Mouse (Mus musculus) stomach, postnatal 0 days (tissue): ENCODE measurements around the gene 4933425L06Rik.

Experiments used
- CTCF ChIP-seq: IDR thresholded peaks from 2 replicates; pipeline ENCODE4 v1.5.1; 2016; ENCODE audit warnings: antibody characterized with exemption, low read depth, mild to moderate bottlenecking, moderate library complexity
- EP300 ChIP-seq: optimal IDR thresholded peaks from 2 replicates; pipeline ENCODE3; 2016; ENCODE audit warnings: antibody characterized with exemption

DNA sequence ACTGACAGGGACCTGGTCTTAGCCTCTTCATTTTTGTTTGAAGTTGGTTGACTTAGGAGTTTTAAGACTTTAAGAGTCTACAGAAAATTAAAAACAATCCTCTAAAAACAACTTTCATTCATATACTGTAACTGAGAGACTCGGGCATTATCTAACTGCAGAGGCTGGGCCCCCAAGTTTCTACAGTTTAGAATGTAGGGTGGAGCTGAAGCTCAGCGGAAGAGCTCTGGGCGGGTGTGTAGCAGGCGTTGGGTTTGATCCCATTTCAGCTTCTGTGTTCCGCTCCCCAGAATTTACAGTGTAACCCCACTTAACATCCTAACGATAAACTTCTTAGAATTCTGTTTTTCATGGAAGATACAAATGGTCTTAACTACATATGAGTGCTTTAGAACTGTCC lies 29.7 kb downstream of the 4933425L06Rik start:
- no peak for TF ChIP-seq CTCF
- TF ChIP-seq EP300 = no peak
